Mouse (Mus musculus): Measurements from ENCODE around the gene Shoc2. TPM values are rescaled to one million over a fixed set of nuclear protein-coding genes. Genes with fewer than 3 reads are reported as not detected.
A peak's percentile ranks its signal among the peaks of the same experiment; 100 is the strongest.
"Not testable (repeated sequence)": the region's sequence is repeated elsewhere in the genome, so short reads cannot be mapped to it uniquely, and the experiment has no call there.

The Shoc2 gene
- 10 to 100 TPM; 46.3 to 51.5 TPM for total RNA-seq (2021)
- long read RNA-seq, transcript Shoc2-201 (9 exons, 3,965 nt), result major isoform, 17 of 85 reads
- long read RNA-seq, partial matches to known transcripts, result 18 of 85 reads
- long read RNA-seq, other reads (novel, unspliced or antisense), result 49 of 85 reads

- peak; percentile 99 for DNase-seq (ENCODE audit: low spot score in 2 of 2)
These were observed at the start of gene Shoc2, which contains the start of gene Bbip1 for GRCm38 (mm10) chr19:53943802-53944785. Shoc2 (plus strand) TSS chr19:53944306. Bbip1 (minus strand) TSS chr19:53944627.

GRCm38 (mm10) chr19:53894538-53895121, 49.5 kb upstream of the Shoc2 start:
- DNase-seq (ENCODE audit: low spot score in 2 of 2), result no peak

GRCm38 (mm10) chr19:53898046-53898445, 46.1 kb upstream of the Shoc2 start:
- DNase-seq (ENCODE audit: low spot score in 2 of 2), result no peak

GRCm38 (mm10) chr19:53898498-53898897, 45.6 kb upstream of the Shoc2 start:
- DNase-seq (ENCODE audit: low spot score in 2 of 2), result no peak

GRCm38 (mm10) chr19:53898970-53899900, 44.9 kb upstream of the Shoc2 start:
- DNase-seq (ENCODE audit: low spot score in 2 of 2), result no peak

GRCm38 (mm10) chr19:53899941-53900610, 44.0 kb upstream of the Shoc2 start:
- DNase-seq (ENCODE audit: low spot score in 2 of 2), result no peak

- DNase-seq (ENCODE audit: low spot score in 2 of 2), result no peak
These were observed 42.0 kb upstream of the Shoc2 start for GRCm38 (mm10) chr19:53901931-53902738.

- DNase-seq (ENCODE audit: low spot score in 2 of 2), result peak; percentile 92 to 97
These were observed 41.2 kb upstream of the Shoc2 start for GRCm38 (mm10) chr19:53902739-53903487.

GRCm38 (mm10) chr19:53903507-53904321, 40.4 kb upstream of the Shoc2 start:
- peak; percentile 42 to 67 for DNase-seq (ENCODE audit: low spot score in 2 of 2)

- DNase-seq (ENCODE audit: low spot score in 2 of 2), result no peak
These were observed 39.1 kb upstream of the Shoc2 start for GRCm38 (mm10) chr19:53904833-53905480.

- DNase-seq (ENCODE audit: low spot score in 2 of 2), result no peak
These were observed 37.9 kb upstream of the Shoc2 start for GRCm38 (mm10) chr19:53906033-53906702.

- DNase-seq (ENCODE audit: low spot score in 2 of 2), result not testable (repeated sequence)
These were observed 37.4 kb upstream of the Shoc2 start for GRCm38 (mm10) chr19:53906703-53907070.

GRCm38 (mm10) chr19:53914950-53915349, 29.2 kb upstream of the Shoc2 start:
- no peak for DNase-seq (ENCODE audit: low spot score in 2 of 2)

GRCm38 (mm10) chr19:53919541-53919940, 24.6 kb upstream of the Shoc2 start:
- no peak for DNase-seq (ENCODE audit: low spot score in 2 of 2)

- not testable (repeated sequence) for DNase-seq (ENCODE audit: low spot score in 2 of 2)
These were observed 22.1 kb upstream of the Shoc2 start for GRCm38 (mm10) chr19:53921996-53922395.

GRCm38 (mm10) chr19:53925338-53925751, 18.8 kb upstream of the Shoc2 start:
- DNase-seq (ENCODE audit: low spot score in 2 of 2), result peak in 1 of 2 experiments; percentile 35

- no peak for DNase-seq (ENCODE audit: low spot score in 2 of 2)
These were observed 17.4 kb upstream of the Shoc2 start for GRCm38 (mm10) chr19:53926705-53927104.

All from layer of hippocampus, adult 18-20 months (tissue).